Mouse (Mus musculus): ENCODE data around the gene Gm37240.

- TF ChIP-seq POLR2A (IDR thresholded peaks at IDR 0.05; ENCODE audit: borderline replicate concordance, extremely low read depth, insufficient read depth, insufficient read length, poor library complexity, severe bottlenecking): no peak
- peak; percentile 48; the same call in 1 of the 2 replicates for TF ChIP-seq CTCF (IDR thresholded peaks at IDR 0.05; ENCODE audit: borderline replicate concordance, extremely low read depth, insufficient read depth, insufficient read length)
Observed at GRCm38 (mm10) chr3:84481104-84481503, 1406.2 kb downstream of the Gm37240 start.
